In the genomic region with DNA sequence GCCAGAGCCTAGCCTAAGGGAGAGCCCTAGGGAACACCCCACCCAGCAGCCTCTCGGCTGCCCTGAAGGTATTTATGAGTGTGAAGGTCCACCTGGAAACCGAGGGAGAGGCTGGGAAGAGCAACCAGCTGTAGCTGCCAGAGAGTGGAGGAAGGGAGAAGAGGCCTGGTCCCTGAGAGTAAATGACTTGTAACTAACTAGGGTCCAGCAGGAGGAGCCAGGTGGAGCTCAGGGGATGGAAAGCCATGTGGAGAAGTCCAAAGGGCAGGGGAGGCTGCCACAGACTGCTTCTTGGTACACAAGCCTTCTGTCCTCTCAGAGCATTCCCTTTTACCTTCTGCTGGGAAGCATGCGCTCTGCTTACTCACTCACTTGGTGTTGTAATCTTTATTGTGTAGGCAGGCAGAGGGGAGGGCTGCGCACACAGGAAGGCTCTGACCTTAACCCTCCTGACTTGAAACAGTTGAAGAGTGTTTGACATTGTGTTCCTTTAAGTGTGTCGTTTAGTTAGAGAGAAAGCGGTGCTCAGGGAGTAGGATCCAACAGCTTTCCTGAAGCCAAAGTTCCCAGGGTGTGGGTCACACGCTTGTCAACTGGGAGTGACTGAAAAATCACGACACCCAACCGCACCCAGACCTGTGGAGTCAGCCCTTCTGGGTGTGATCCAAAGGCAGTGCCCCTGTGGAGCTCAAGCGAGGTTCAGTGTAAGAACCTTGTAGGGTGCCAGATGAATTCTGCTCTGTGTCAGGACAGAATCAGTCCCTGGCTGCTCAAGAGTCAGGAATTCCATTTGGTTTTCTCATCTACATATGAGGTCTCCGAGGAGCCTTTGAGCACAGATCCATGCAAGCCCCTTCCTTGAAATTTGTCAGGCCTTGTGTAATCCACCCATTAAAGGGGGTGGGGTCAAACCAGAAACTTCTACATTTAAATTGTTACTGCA, we compare ENCODE assay signal across 8 mouse cellular contexts. TPM values are rescaled to one million over a fixed set of nuclear protein-coding genes. Genes with fewer than 3 reads are reported as not detected.
A peak's percentile ranks its signal among the peaks of the same experiment; 100 is the strongest.
DNase-seq lines count a peak whose midpoint lies in the region; ATAC-seq and TF ChIP-seq lines count a peak whose summit lies in the region.

No protein-coding gene starts in this region.

- no peak for ATAC-seq in heart, embryonic 11.5 days (replicated peaks; ENCODE audit: insufficient number of reproducible peaks, low FRiP score, low TSS enrichment)
- ATAC-seq in limb, embryonic 13.5 days (ENCODE audit: low FRiP score, low read depth), result peak; percentile 51; the same call in 1 of the 2 replicates

- peaks cover 9% of the 10 kb centered on the region for H3K4me1 ChIP-seq in heart, embryonic 11.5 days (ENCODE audit: control insufficient read depth, insufficient read depth, low read length)
- H3K4me1 ChIP-seq in limb, embryonic 13.5 days, result peaks cover 19% of the 10 kb centered on the region
- peaks cover 50% of the 10 kb centered on the region for H3K4me1 ChIP-seq in small intestine, adult 2 months (ENCODE audit: control insufficient read depth, insufficient read depth, insufficient read length, low read length)

- 0 out of 2 replicates have a peak, but pooled peaks have one; percentile 8 for TF ChIP-seq POLR2A in small intestine, adult 2 months (IDR thresholded peaks at IDR 0.05; ENCODE audit: low read depth, low read length)

- no peak overlapping the region for H3K4me2 ChIP-seq in heart, embryonic 11.5 days
- no peak overlapping the region for H3K4me2 ChIP-seq in limb, embryonic 13.5 days (replicated peaks)

- H3K9me3 ChIP-seq in heart, embryonic 11.5 days (replicated peaks; ENCODE audit: control insufficient read depth, low read length), result no peaks in the 10 kb centered on the region
- no peaks in the 10 kb centered on the region for H3K9me3 ChIP-seq in limb, embryonic 13.5 days

- peak overlapping the region; percentile 30; the same call in 1 of the 2 replicates for H3K9ac ChIP-seq in heart, embryonic 11.5 days (ENCODE audit: low read depth, low read length)
- 0 out of 2 replicates have a peak overlapping the region, but pooled peaks have one; percentile 25 for H3K9ac ChIP-seq in limb, embryonic 13.5 days

- 45% methylated on average over 11 of the region's 11 CpGs for WGBS in heart, embryonic 11.5 days (ENCODE audit: insufficient replicate concordance)
- 38% methylated on average over 11 of the region's 11 CpGs for WGBS in limb, embryonic 13.5 days
- 18% methylated on average over 11 of the region's 11 CpGs for WGBS in small intestine, adult 2 months

- H3K27me3 ChIP-seq in heart, embryonic 11.5 days (ENCODE audit: control insufficient read depth, insufficient read depth, low read length), result no peaks in the 10 kb centered on the region
- no peaks in the 10 kb centered on the region for H3K27me3 ChIP-seq in limb, embryonic 13.5 days
- H3K27me3 ChIP-seq in small intestine, adult 2 months (ENCODE audit: control insufficient read depth, insufficient read depth, low read length), result no peaks in the 10 kb centered on the region

- H3K4me3 ChIP-seq in heart, embryonic 11.5 days (ENCODE audit: low read depth, low read length), result no peak overlapping the region
- H3K4me3 ChIP-seq in limb, embryonic 13.5 days, result no peak overlapping the region
- peak overlapping the region; percentile 32; the same call in 1 of the 2 replicates for H3K4me3 ChIP-seq in small intestine, adult 2 months (ENCODE audit: low read depth, low read length)

- H3K27ac ChIP-seq in heart, embryonic 11.5 days (ENCODE audit: low read depth, low read length), result no peak overlapping the region
- H3K27ac ChIP-seq in limb, embryonic 13.5 days, result peak overlapping the region; percentile 44; the same call in 1 of the 2 replicates
- H3K27ac ChIP-seq in small intestine, adult 2 months (ENCODE audit: insufficient read depth, low read depth, low read length), result peak overlapping the region; percentile 99

- TF ChIP-seq CTCF in small intestine, adult 2 months (IDR thresholded peaks at IDR 0.05; ENCODE audit: extremely low read depth, insufficient read length, insufficient replicate concordance, low read depth, low read length), result peak; percentile 9; the same call in 1 of the 2 replicates

- intact Hi-C loops in heart, postnatal 36 days (cut with DNase I), result no loop called here

- peak; percentile 91 for DNase-seq in heart, adult 11 months
- no peak for DNase-seq in heart, postnatal 36 days
- DNase-seq in B cell, adult 2 months, result no peak
- no peak for DNase-seq in cerebellum, postnatal 25 days
- no peak for DNase-seq in embryo, embryonic 11 days

- no peaks in the 10 kb centered on the region for H3K36me3 ChIP-seq in heart, embryonic 11.5 days (ENCODE audit: control insufficient read depth, insufficient read depth, low read length)
- no peaks in the 10 kb centered on the region for H3K36me3 ChIP-seq in limb, embryonic 13.5 days
- H3K36me3 ChIP-seq in small intestine, adult 2 months (ENCODE audit: control insufficient read depth, insufficient read depth, low read length), result peaks cover 9% of the 10 kb centered on the region

RNA-seq across cellular contexts. Expression of gene Gng12, which starts 14.6 kb away (rescaled TPM):
- 10 to 100 TPM; 37.8 to 44.7 TPM for total RNA-seq in heart, postnatal 36 days (2021)
- 64.0 and 72.1 TPM in 2 replicates for polyA plus RNA-seq in heart, embryonic 11.5 days (2014; fragmentation: Nextera tagmentation; extraction: Ambion mirVana)
- 56.6 and 58.5 TPM in 2 replicates for polyA plus RNA-seq in limb, embryonic 13.5 days (2015; fragmentation: Nextera tagmentation; extraction: Ambion mirVana)
- 31.3 and 73.9 TPM in 2 replicates for polyA plus RNA-seq in small intestine, adult 2 months (2012; rRNA removed)
